Mouse (Mus musculus) CD4-positive, CD25-positive, alpha-beta regulatory T cell, adult 2 months (primary cell): ENCODE measurements around the gene Triobp.

Source experiments
- DNase-seq: peaks from one replicate; pipeline ENCODE4 v3.0.0-alpha.2; 2012; ENCODE audit warnings: low read depth, low spot score

Gene Triobp

GRCm38 (mm10) chr15:78947657-78948056 lies at the start of gene Triobp:
Triobp (plus strand) TSS chr15:78947724.
- peak; percentile 47 for DNase-seq

GRCm38 (mm10) chr15:78898507-78899001 lies 49.0 kb upstream of the Triobp start:
- DNase-seq = peak; percentile 71

- peak; percentile 41 for DNase-seq
Observed at GRCm38 (mm10) chr15:78899409-78899739, 48.1 kb upstream of the Triobp start, which contains the start of gene Gm49510. Gm49510 (plus strand) TSS chr15:78899667.

- peak; percentile 84 for DNase-seq
Observed at GRCm38 (mm10) chr15:78899740-78900584, 47.6 kb upstream of the Triobp start, which contains the start of gene Sh3bp1. Sh3bp1 (plus strand) TSS chr15:78899768.

GRCm38 (mm10) chr15:78900585-78901421 lies 46.7 kb upstream of the Triobp start:
- DNase-seq = no peak

GRCm38 (mm10) chr15:78901422-78901789 lies 46.1 kb upstream of the Triobp start:
- DNase-seq = peak; percentile 40

GRCm38 (mm10) chr15:78903243-78903642 lies 44.3 kb upstream of the Triobp start:
- peak; percentile 89 for DNase-seq

GRCm38 (mm10) chr15:78908399-78908798 lies 39.1 kb upstream of the Triobp start:
- DNase-seq = no peak

GRCm38 (mm10) chr15:78908982-78909381 lies 38.5 kb upstream of the Triobp start:
- DNase-seq = no peak

GRCm38 (mm10) chr15:78912040-78912439 lies 35.5 kb upstream of the Triobp start:
- peak; percentile 71 for DNase-seq

- peak; percentile 97 for DNase-seq
Observed at GRCm38 (mm10) chr15:78913632-78914090, 33.9 kb upstream of the Triobp start, which contains the start of gene Pdxp. Pdxp (plus strand) TSS chr15:78913919.

GRCm38 (mm10) chr15:78914091-78914822 lies 33.3 kb upstream of the Triobp start:
- DNase-seq = no peak

- no peak for DNase-seq
Observed at GRCm38 (mm10) chr15:78914823-78915659, 32.5 kb upstream of the Triobp start.

- peak; percentile 90 for DNase-seq
Observed at GRCm38 (mm10) chr15:78915660-78916017, 31.9 kb upstream of the Triobp start.

GRCm38 (mm10) chr15:78916052-78916826 lies 31.3 kb upstream of the Triobp start:
- DNase-seq = no peak

GRCm38 (mm10) chr15:78918126-78918525 lies 29.4 kb upstream of the Triobp start:
- no peak for DNase-seq

- no peak for DNase-seq
Observed at GRCm38 (mm10) chr15:78919914-78920313, 27.6 kb upstream of the Triobp start.

- DNase-seq = no peak
Observed at GRCm38 (mm10) chr15:78922700-78923099, 24.8 kb upstream of the Triobp start.

GRCm38 (mm10) chr15:78923585-78923984 lies 23.9 kb upstream of the Triobp start:
- peak; percentile 80 for DNase-seq

- DNase-seq = no peak
Observed at GRCm38 (mm10) chr15:78925129-78925528, 22.4 kb upstream of the Triobp start.
